Mouse (Mus musculus) heart, postnatal 0 days (tissue): ENCODE measurements around the gene Ank2. TPM values are rescaled to one million over a fixed set of nuclear protein-coding genes. Genes with fewer than 3 reads are reported as not detected.
A peak's percentile ranks its signal among the peaks of the same experiment; 100 is the strongest.

ENCODE experiments used
- ATAC-seq: fragments of 200-750 bp; cut with Nextera tagmentation; 2 replicates; pipeline ENCODE4 v1.8.0; 2017; ENCODE audit warnings: low read depth, moderate number of reproducible peaks, moderate library complexity; ENCODE audit not compliant: insufficient read depth
- DNase-seq: peaks from one replicate; pipeline ENCODE4 v3.0.0-alpha.2; 2016; ENCODE audit warnings: low spot score
- H3K27ac ChIP-seq: fragments of 300-500 bp; sonication (generic); 2 replicates; pipeline ENCODE4 v1.5.1; 2014; ENCODE audit warnings: low read depth, mild to moderate bottlenecking
- H3K27me3 ChIP-seq: fragments of 300-500 bp; sonication (generic); 2 replicates; pipeline ENCODE4 v1.6.1; 2014; ENCODE audit warnings: low read length, mixed read lengths; ENCODE audit not compliant: control insufficient read depth, insufficient read depth
- H3K36me3 ChIP-seq: fragments of 300-500 bp; sonication (generic); replicated peaks from 2 replicates; pipeline ENCODE4 v1.6.1; 2014; ENCODE audit warnings: low read length, mixed read lengths; ENCODE audit not compliant: control insufficient read depth, insufficient read depth
- H3K4me1 ChIP-seq: fragments of 300-500 bp; sonication (generic); 2 replicates; pipeline ENCODE4 v1.6.1; 2014; ENCODE audit warnings: antibody characterized with exemption; ENCODE audit not compliant: control insufficient read depth, insufficient read depth
- H3K4me2 ChIP-seq: fragments of 300-500 bp; sonication (generic); 2 replicates; pipeline ENCODE4 v1.6.1; 2014; ENCODE audit warnings: low read depth, mild to moderate bottlenecking, low read length, moderate library complexity
- H3K4me3 ChIP-seq: fragments of 300-500 bp; sonication (generic); 2 replicates; pipeline ENCODE4 v1.5.1; 2014; ENCODE audit warnings: low read depth, low read length
- H3K9ac ChIP-seq: fragments of 300-500 bp; sonication (generic); replicated peaks from 2 replicates; pipeline ENCODE4 v1.6.1; 2014; ENCODE audit warnings: low read depth, low read length, mixed read lengths
- H3K9me3 ChIP-seq: fragments of 300-500 bp; sonication (generic); replicated peaks from 2 replicates; pipeline ENCODE4 v1.6.1; 2016; ENCODE audit warnings: low read length; ENCODE audit not compliant: control insufficient read depth
- CTCF ChIP-seq: IDR thresholded peaks from 2 replicates; pipeline ENCODE4 v1.5.1; 2016; ENCODE audit warnings: antibody characterized with exemption, control low read depth, low read depth
- EP300 ChIP-seq: IDR thresholded peaks from 2 replicates; pipeline ENCODE4 v1.6.1; 2016; ENCODE audit warnings: antibody characterized with exemption, low read depth
- WGBS: fragments of 180-500 bp; shearing (Covaris S2); extraction: QIAGEN DNeasy Blood & Tissue Kit; methylation state at CpG from one replicate; pipeline ENCODE4 v1.1.7; 2014; 5-methylcytosine and 5-hydroxymethylcytosine counted together
- polyA plus RNA-seq: library from polyadenylated mRNA; unstranded; fragments of >200 nt; fragmentation: Nextera tagmentation; extraction: Ambion mirVana; gene quantifications from 2 replicates; pipeline ENCODE4 v1.2.1, GENCODE M21; 2015
- total RNA-seq: library from RNA; depleted of rRNA; stranded (reverse); fragments of >200 nt; gene quantifications from 2 replicates; pipeline ENCODE4 v1.2.3, GENCODE M21; 2014; ENCODE audit warnings: low replicate concordance

Ank2 gene
- total and polyA plus RNA-seq, 2 experiments from 2014 or later = 45.1 to 138 TPM

GRCm38 (mm10) chr3:127414438-127414837 lies 84.7 kb downstream of the Ank2 start:
- 23% methylated on average over 1 of the region's 1 CpGs for WGBS
- Histone ChIP-seq H3K4me1 (no peaks in the 10 kb centered on the region), H3K4me2 (no peak overlapping the region), H3K27ac (no peak overlapping the region), H3K9me3 (no peaks in the 10 kb centered on the region), H3K4me3 (no peak overlapping the region), H3K36me3 (no peaks in the 10 kb centered on the region), H3K9ac (no peak overlapping the region), H3K27me3 (no peaks in the 10 kb centered on the region)
- DNase-seq (no peak), ATAC-seq (no peak)
- TF ChIP-seq CTCF (no peak), EP300 (no peak)

GRCm38 (mm10) chr3:127408684-127409550 lies 90.2 kb downstream of the Ank2 start:
- H3K4me1 ChIP-seq = 0 out of 2 replicates have a peak, but pooled peaks cover 9% of the 10 kb centered on the region

GRCm38 (mm10) chr3:127407868-127408574 lies 91.1 kb downstream of the Ank2 start:
- Histone ChIP-seq H3K9ac (peak overlapping the region; percentile 37), H3K27ac (peak overlapping the region; percentile 46; the same call in 1 of the 2 replicates), H3K9me3 (no peaks in the 10 kb centered on the region), H3K27me3 (no peaks in the 10 kb centered on the region), H3K4me3 (peak overlapping the region; percentile 52), H3K4me1 (0 out of 2 replicates have a peak, but pooled peaks cover 9% of the 10 kb centered on the region), H3K36me3 (no peaks in the 10 kb centered on the region), H3K4me2 (peak overlapping the region; percentile 74)
- 15% methylated on average over 9 of the region's 9 CpGs for WGBS
- ATAC-seq (no peak), DNase-seq (no peak)
- TF ChIP-seq CTCF (no peak), EP300 (no peak)

More at GRCm38 (mm10) chr3:127408684-127409550, 90.2 kb downstream of the Ank2 start:
- peak overlapping the region; percentile 46 for H3K27ac ChIP-seq
- H3K4me2 ChIP-seq = peak overlapping the region; percentile 74
- ATAC-seq = peak; percentile 93
- H3K36me3 ChIP-seq = no peaks in the 10 kb centered on the region
- no peaks in the 10 kb centered on the region for H3K27me3 ChIP-seq
- no peak for TF ChIP-seq CTCF
- no peak for TF ChIP-seq EP300
- H3K9me3 ChIP-seq = no peaks in the 10 kb centered on the region
- peak; percentile 55 for DNase-seq
- H3K4me3 ChIP-seq = peak overlapping the region; percentile 52
- 17% methylated on average over 23 of the region's 23 CpGs for WGBS
- peak overlapping the region; percentile 37 for H3K9ac ChIP-seq

GRCm38 (mm10) chr3:127406883-127407282 lies 92.3 kb downstream of the Ank2 start:
- 0 out of 2 replicates have a peak, but pooled peaks cover 9% of the 10 kb centered on the region for H3K4me1 ChIP-seq
- no peak overlapping the region for H3K27ac ChIP-seq
- H3K4me3 ChIP-seq = no peak overlapping the region
- no peak overlapping the region for H3K9ac ChIP-seq
- no peaks in the 10 kb centered on the region for H3K27me3 ChIP-seq
- no peaks in the 10 kb centered on the region for H3K9me3 ChIP-seq
- DNase-seq (no peak), ATAC-seq (no peak)
- H3K36me3 ChIP-seq = no peaks in the 10 kb centered on the region
- TF ChIP-seq EP300 = no peak
- TF ChIP-seq CTCF = no peak
- WGBS = 92% methylated on average over 4 of the region's 4 CpGs
- H3K4me2 ChIP-seq = no peak overlapping the region

- no peak overlapping the region for H3K4me3 ChIP-seq
- no peak for DNase-seq
- no peaks in the 10 kb centered on the region for H3K36me3 ChIP-seq
- WGBS = 59% methylated on average over 3 of the region's 3 CpGs
- no peak overlapping the region for H3K27ac ChIP-seq
- no peak overlapping the region for H3K4me2 ChIP-seq
- H3K4me1 ChIP-seq = 0 out of 2 replicates have a peak, but pooled peaks cover 9% of the 10 kb centered on the region
- no peak for ATAC-seq
- H3K27me3 ChIP-seq = no peaks in the 10 kb centered on the region
- TF ChIP-seq EP300 (no peak), CTCF (no peak)
- no peak overlapping the region for H3K9ac ChIP-seq
- H3K9me3 ChIP-seq = no peaks in the 10 kb centered on the region
Measured at GRCm38 (mm10) chr3:127404371-127404770, 94.8 kb downstream of the Ank2 start.
